Mouse (Mus musculus): Measurements from ENCODE around the gene Olig1. TPM values are rescaled to one million over a fixed set of nuclear protein-coding genes. Genes with fewer than 3 reads are reported as not detected.

Gene Olig1
- polyA plus RNA-seq, 1 experiment from 2014 or later: 62.2 TPM

- Histone ChIP-seq H3K9ac (replicated peaks; ENCODE audit: low read depth, low read length) (no peak overlapping the region), H3K27me3 (ENCODE audit: control insufficient read depth, insufficient read depth, low read length) (peaks cover 60% of the 10 kb centered on the region), H3K4me1 (ENCODE audit: control insufficient read depth, insufficient read depth, low read length) (peaks cover 11% of the 10 kb centered on the region), H3K4me3 (ENCODE audit: low read depth, low read length) (no peak overlapping the region), H3K27ac (ENCODE audit: low read depth, low read length) (no peak overlapping the region), H3K36me3 (ENCODE audit: control insufficient read depth, insufficient read depth, low read length) (no peaks in the 10 kb centered on the region), H3K9me3 (ENCODE audit: control insufficient read depth, low read length) (no peaks in the 10 kb centered on the region), H3K4me2 (ENCODE audit: low read depth, low read length) (no peak overlapping the region)
- 70% methylated on average over 6 of the region's 6 CpGs for WGBS
- peak; percentile 18; the same call in 1 of the 2 replicates for ATAC-seq (ENCODE audit: low read depth)
These were observed 3.6 kb upstream of the Olig1 start for GRCm38 (mm10) chr16:91265972-91266371.

DNA sequence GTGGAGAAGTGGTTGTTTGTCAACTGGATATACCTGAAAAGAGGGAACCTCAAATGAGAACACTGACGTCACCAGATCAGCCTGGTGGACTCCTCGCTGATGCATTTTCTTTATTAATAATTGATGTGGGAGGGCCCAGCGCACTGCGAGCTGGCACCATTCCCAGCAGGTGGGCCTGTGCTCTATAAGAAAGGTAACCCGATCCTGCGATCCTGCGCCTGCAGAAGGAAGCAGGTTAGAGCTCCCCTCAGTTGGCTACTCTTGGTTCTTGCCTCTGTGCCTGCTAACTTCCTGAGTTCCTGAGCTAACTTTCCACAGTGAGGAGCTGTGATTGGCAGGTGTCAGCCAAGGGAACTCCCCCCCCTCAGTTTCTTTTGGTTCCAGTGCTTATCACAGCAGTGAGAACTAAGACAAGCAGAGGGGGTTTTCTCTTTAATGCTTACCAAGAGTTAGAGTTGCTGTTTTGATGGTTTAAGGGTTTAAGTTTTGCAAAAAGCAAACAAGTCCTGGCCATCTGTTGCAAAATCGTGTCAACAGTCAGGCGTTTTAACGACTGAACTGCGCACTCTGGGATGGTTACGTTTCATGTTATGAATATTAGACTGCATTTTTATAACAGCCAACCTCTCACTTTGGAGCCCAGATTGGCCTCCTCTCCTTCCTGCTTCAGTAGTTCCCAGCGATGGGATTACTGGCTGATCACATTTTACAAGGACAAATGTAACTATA, 684 bp upstream of the Olig1 start:
- Histone ChIP-seq H3K27me3 (ENCODE audit: control insufficient read depth, insufficient read depth, low read length) (peaks cover 80% of the 10 kb centered on the region), H3K9ac (replicated peaks; ENCODE audit: low read depth, low read length) (no peak overlapping the region), H3K4me1 (ENCODE audit: control insufficient read depth, insufficient read depth, low read length) (peaks cover 11% of the 10 kb centered on the region), H3K9me3 (ENCODE audit: control insufficient read depth, low read length) (no peaks in the 10 kb centered on the region), H3K27ac (ENCODE audit: low read depth, low read length) (no peak overlapping the region), H3K4me2 (ENCODE audit: low read depth, low read length) (peak overlapping the region; percentile 65; the same call in 1 of the 2 replicates), H3K36me3 (ENCODE audit: control insufficient read depth, insufficient read depth, low read length) (no peaks in the 10 kb centered on the region), H3K4me3 (ENCODE audit: low read depth, low read length) (peak overlapping the region; percentile 39; the same call in 1 of the 2 replicates)
- WGBS: 7% methylated on average over 13 of the region's 13 CpGs
- ATAC-seq (ENCODE audit: low read depth): no peak

DNA sequence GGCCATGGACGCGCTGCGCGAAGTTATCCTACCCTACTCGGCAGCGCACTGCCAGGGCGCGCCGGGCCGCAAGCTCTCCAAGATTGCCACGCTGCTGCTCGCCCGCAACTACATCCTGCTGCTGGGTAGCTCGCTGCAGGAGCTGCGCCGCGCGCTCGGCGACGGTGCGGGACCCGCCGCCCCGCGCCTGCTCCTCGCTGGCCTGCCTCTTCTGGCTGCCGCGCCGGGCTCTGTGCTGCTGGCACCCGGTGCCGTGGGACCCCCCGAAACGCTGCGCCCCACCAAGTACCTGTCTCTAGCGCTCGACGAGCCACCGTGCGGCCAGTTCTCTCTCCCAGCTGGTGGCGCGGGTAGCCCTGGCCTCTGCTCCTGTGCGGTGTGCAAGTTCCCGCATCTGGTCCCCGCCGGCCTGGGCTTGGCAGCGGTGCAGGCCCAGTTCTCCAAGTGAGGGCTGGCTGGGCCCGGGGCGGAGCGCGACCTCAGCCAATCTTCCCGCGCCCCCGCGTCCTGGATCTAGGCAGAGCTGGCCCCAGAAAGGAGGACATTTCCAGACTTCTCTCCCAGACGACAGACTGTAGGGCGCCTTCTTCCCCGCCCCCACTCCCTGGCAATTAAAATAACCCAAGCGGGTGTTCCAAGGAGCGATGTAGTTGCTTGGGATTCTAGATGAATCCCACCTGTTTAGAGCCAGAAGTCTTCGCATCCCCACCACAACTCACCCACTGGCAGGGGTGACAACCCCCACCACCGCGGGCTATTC, 820 bp downstream of the Olig1 start:
- Histone ChIP-seq H3K9ac (replicated peaks; ENCODE audit: low read depth, low read length) (no peak overlapping the region), H3K4me2 (ENCODE audit: low read depth, low read length) (peak overlapping the region; percentile 65), H3K27me3 (ENCODE audit: control insufficient read depth, insufficient read depth, low read length) (peaks cover 87% of the 10 kb centered on the region), H3K9me3 (ENCODE audit: control insufficient read depth, low read length) (no peaks in the 10 kb centered on the region), H3K36me3 (ENCODE audit: control insufficient read depth, insufficient read depth, low read length) (no peaks in the 10 kb centered on the region), H3K4me3 (ENCODE audit: low read depth, low read length) (peak overlapping the region; percentile 39), H3K4me1 (ENCODE audit: control insufficient read depth, insufficient read depth, low read length) (peaks cover 11% of the 10 kb centered on the region), H3K27ac (ENCODE audit: low read depth, low read length) (no peak overlapping the region)
- ATAC-seq (ENCODE audit: low read depth): peak; percentile 29; the same call in 1 of the 2 replicates
- WGBS: under 1% methylated on average over 63 of the region's 63 CpGs

- no peak overlapping the region for H3K9ac ChIP-seq (replicated peaks; ENCODE audit: low read depth, low read length)
- no peaks in the 10 kb centered on the region for H3K36me3 ChIP-seq (ENCODE audit: control insufficient read depth, insufficient read depth, low read length)
- H3K4me2 ChIP-seq (ENCODE audit: low read depth, low read length): no peak overlapping the region; the same call in 1 of the 2 replicates
- under 1% methylated on average over 29 of the region's 29 CpGs for WGBS
- H3K4me3 ChIP-seq (ENCODE audit: low read depth, low read length): peak overlapping the region; percentile 39; the same call in 1 of the 2 replicates
- no peak for ATAC-seq (ENCODE audit: low read depth)
- peaks cover 85% of the 10 kb centered on the region for H3K27me3 ChIP-seq (ENCODE audit: control insufficient read depth, insufficient read depth, low read length)
- H3K4me1 ChIP-seq (ENCODE audit: control insufficient read depth, insufficient read depth, low read length): peaks cover 11% of the 10 kb centered on the region
- H3K9me3 ChIP-seq (ENCODE audit: control insufficient read depth, low read length): no peaks in the 10 kb centered on the region
- no peak overlapping the region for H3K27ac ChIP-seq (ENCODE audit: low read depth, low read length)
These were observed 1.5 kb downstream of the Olig1 start for GRCm38 (mm10) chr16:91270982-91271549.

DNA sequence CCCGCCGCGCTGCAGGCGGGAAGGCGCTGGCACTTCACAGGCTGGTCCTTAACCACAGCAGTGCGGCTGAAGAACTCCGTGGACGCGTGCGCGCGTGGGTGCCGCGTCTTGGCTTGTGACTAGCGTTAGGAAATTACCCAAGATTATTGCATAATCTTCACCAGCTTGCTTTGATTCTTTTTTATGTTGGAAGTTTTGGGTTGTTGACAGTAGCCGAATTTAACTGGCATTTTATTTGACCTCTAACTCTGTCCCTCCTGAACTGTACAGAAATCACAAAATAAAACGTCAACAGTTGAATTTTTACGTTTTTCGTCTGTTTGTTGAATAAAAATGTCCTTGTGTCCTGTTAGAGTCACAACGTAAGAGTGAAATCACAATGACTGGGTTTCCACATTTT, 2.1 kb downstream of the Olig1 start:
- no peak for ATAC-seq (ENCODE audit: low read depth)
- Histone ChIP-seq H3K36me3 (ENCODE audit: control insufficient read depth, insufficient read depth, low read length) (no peaks in the 10 kb centered on the region), H3K27me3 (ENCODE audit: control insufficient read depth, insufficient read depth, low read length) (peaks cover 85% of the 10 kb centered on the region), H3K27ac (ENCODE audit: low read depth, low read length) (no peak overlapping the region), H3K4me1 (ENCODE audit: control insufficient read depth, insufficient read depth, low read length) (peaks cover 11% of the 10 kb centered on the region), H3K9me3 (ENCODE audit: control insufficient read depth, low read length) (no peaks in the 10 kb centered on the region), H3K9ac (replicated peaks; ENCODE audit: low read depth, low read length) (no peak overlapping the region), H3K4me3 (ENCODE audit: low read depth, low read length) (no peak overlapping the region), H3K4me2 (ENCODE audit: low read depth, low read length) (no peak overlapping the region)
- 3% methylated on average over 20 of the region's 20 CpGs for WGBS

- Histone ChIP-seq H3K27me3 (ENCODE audit: control insufficient read depth, insufficient read depth, low read length) (peaks cover 21% of the 10 kb centered on the region), H3K4me3 (ENCODE audit: low read depth, low read length) (no peak overlapping the region), H3K4me2 (ENCODE audit: low read depth, low read length) (no peak overlapping the region), H3K4me1 (ENCODE audit: control insufficient read depth, insufficient read depth, low read length) (no peaks in the 10 kb centered on the region), H3K9ac (replicated peaks; ENCODE audit: low read depth, low read length) (no peak overlapping the region), H3K9me3 (ENCODE audit: control insufficient read depth, low read length) (no peaks in the 10 kb centered on the region), H3K27ac (ENCODE audit: low read depth, low read length) (no peak overlapping the region), H3K36me3 (ENCODE audit: control insufficient read depth, insufficient read depth, low read length) (no peaks in the 10 kb centered on the region)
- ATAC-seq (ENCODE audit: low read depth): no peak
- 56% methylated on average over 4 of the region's 4 CpGs for WGBS
These were observed 10.9 kb downstream of the Olig1 start for GRCm38 (mm10) chr16:91280516-91280915.

GRCm38 (mm10) chr16:91292080-91292479, 22.5 kb downstream of the Olig1 start:
- 69% methylated on average over 7 of the region's 7 CpGs for WGBS
- Histone ChIP-seq H3K9ac (replicated peaks; ENCODE audit: low read depth, low read length) (no peak overlapping the region), H3K4me3 (ENCODE audit: low read depth, low read length) (no peak overlapping the region), H3K27me3 (ENCODE audit: control insufficient read depth, insufficient read depth, low read length) (peaks cover 13% of the 10 kb centered on the region), H3K36me3 (ENCODE audit: control insufficient read depth, insufficient read depth, low read length) (no peaks in the 10 kb centered on the region), H3K9me3 (ENCODE audit: control insufficient read depth, low read length) (no peaks in the 10 kb centered on the region), H3K4me2 (ENCODE audit: low read depth, low read length) (no peak overlapping the region), H3K27ac (ENCODE audit: low read depth, low read length) (no peak overlapping the region), H3K4me1 (ENCODE audit: control insufficient read depth, insufficient read depth, low read length) (no peaks in the 10 kb centered on the region)
- no peak for ATAC-seq (ENCODE audit: low read depth)

GRCm38 (mm10) chr16:91292719-91293333, 23.3 kb downstream of the Olig1 start:
- H3K4me1 ChIP-seq (ENCODE audit: control insufficient read depth, insufficient read depth, low read length): no peaks in the 10 kb centered on the region
- H3K27ac ChIP-seq (ENCODE audit: low read depth, low read length): no peak overlapping the region
- H3K4me2 ChIP-seq (ENCODE audit: low read depth, low read length): no peak overlapping the region
- H3K36me3 ChIP-seq (ENCODE audit: control insufficient read depth, insufficient read depth, low read length): no peaks in the 10 kb centered on the region
- whole genome bisulfite sequencing: 78% methylated on average over 11 of the region's 11 CpGs
- no peaks in the 10 kb centered on the region for H3K9me3 ChIP-seq (ENCODE audit: control insufficient read depth, low read length)
- peaks cover 13% of the 10 kb centered on the region for H3K27me3 ChIP-seq (ENCODE audit: control insufficient read depth, insufficient read depth, low read length)
- no peak overlapping the region for H3K4me3 ChIP-seq (ENCODE audit: low read depth, low read length)
- no peak for ATAC-seq (ENCODE audit: low read depth)
- no peak overlapping the region for H3K9ac ChIP-seq (replicated peaks; ENCODE audit: low read depth, low read length)

Measured in neural tube, embryonic 14.5 days (tissue).